Mouse (Mus musculus): ENCODE measurements around the gene Tcf7l1. TPM values are rescaled to one million over a fixed set of nuclear protein-coding genes. Genes with fewer than 3 reads are reported as not detected.

Tcf7l1 gene
- polyA plus RNA-seq, 1 experiment from 2014 or later = 48.8 TPM

- Histone ChIP-seq H3K4me1 (ENCODE audit: control insufficient read depth, insufficient read depth, low read length) (peaks cover 78% of the 10 kb centered on the region), H3K4me3 (ENCODE audit: low read length) (no peak overlapping the region), H3K36me3 (ENCODE audit: control insufficient read depth, insufficient read depth, low read length) (no peaks in the 10 kb centered on the region), H3K27ac (ENCODE audit: low read depth, low read length) (no peak overlapping the region), H3K27me3 (ENCODE audit: control insufficient read depth, insufficient read depth, low read length) (no peaks in the 10 kb centered on the region), H3K9me3 (ENCODE audit: control insufficient read depth, low read length) (no peaks in the 10 kb centered on the region), H3K9ac (ENCODE audit: low read depth, low read length) (no peak overlapping the region), H3K4me2 (replicated peaks; ENCODE audit: low read depth, low read length) (no peak overlapping the region)
- ATAC-seq (ENCODE audit: low FRiP score, low TSS enrichment) = no peak
- 37% methylated on average over 12 of the region's 12 CpGs for WGBS
Measured at GRCm38 (mm10) chr6:72745781-72746180, 43.3 kb downstream of the Tcf7l1 start.

DNA sequence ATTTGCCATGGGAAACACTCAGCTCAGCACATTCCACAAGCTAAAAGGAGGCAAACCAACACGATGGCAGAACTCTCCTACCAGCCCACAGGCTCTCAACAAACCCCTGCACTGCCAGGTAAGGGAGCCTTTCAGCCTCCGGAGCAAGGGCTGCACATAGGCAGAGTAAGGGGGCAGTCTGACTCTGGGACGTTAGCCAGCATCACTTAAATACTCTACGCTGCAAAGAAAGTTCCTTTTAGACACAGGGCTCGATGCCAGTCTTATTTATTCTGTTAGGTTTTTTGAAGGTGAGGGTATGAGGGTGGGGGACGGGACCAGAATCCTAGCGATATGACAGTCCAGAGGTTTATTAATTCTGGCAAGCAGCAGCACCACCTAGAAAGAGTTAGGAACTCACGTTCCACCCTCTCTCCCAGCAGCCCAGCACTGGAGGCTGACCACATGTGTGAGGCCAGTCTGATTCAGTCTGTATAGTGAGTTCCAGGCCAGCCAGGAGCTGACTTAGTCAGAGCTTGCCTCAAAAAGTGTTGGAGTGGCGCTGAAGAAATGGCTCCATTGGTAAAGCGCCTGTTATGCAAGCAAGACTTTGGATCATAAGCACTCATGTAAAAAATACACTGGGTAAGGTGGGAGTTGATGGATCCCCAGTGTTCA lies 44.8 kb downstream of the Tcf7l1 start:
- H3K36me3 ChIP-seq (ENCODE audit: control insufficient read depth, insufficient read depth, low read length) = no peaks in the 10 kb centered on the region
- ATAC-seq (ENCODE audit: low FRiP score, low TSS enrichment) = no peak
- no peak overlapping the region for H3K4me3 ChIP-seq (ENCODE audit: low read length)
- no peak overlapping the region for H3K9ac ChIP-seq (ENCODE audit: low read depth, low read length)
- no peaks in the 10 kb centered on the region for H3K9me3 ChIP-seq (ENCODE audit: control insufficient read depth, low read length)
- H3K4me1 ChIP-seq (ENCODE audit: control insufficient read depth, insufficient read depth, low read length) = peaks cover 76% of the 10 kb centered on the region
- 72% methylated on average over 10 of the region's 10 CpGs for WGBS
- H3K27ac ChIP-seq (ENCODE audit: low read depth, low read length) = peak overlapping the region; percentile 25
- H3K4me2 ChIP-seq (replicated peaks; ENCODE audit: low read depth, low read length) = no peak overlapping the region
- no peaks in the 10 kb centered on the region for H3K27me3 ChIP-seq (ENCODE audit: control insufficient read depth, insufficient read depth, low read length)

DNA sequence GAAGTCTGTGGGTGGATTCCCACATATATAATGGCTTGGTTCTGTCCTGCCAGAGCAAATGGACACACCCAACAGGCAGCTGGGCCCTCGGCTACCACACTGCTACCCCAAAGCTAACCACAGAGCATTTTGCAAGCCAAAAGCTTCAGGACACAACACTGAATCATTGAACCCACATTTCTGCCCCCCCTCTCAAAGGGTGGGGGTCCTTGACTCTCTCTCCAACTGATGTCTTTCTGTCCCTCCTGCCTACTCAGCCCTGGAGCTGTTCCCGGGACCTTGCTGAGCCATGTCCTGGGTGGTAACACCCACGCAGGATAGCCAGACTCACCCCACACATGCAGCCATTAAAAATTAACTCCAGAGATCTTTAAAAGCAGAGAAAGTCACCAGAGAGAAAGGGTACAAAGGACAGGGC lies 45.4 kb downstream of the Tcf7l1 start:
- Histone ChIP-seq H3K4me2 (replicated peaks; ENCODE audit: low read depth, low read length) (no peak overlapping the region), H3K9me3 (ENCODE audit: control insufficient read depth, low read length) (no peaks in the 10 kb centered on the region), H3K4me1 (ENCODE audit: control insufficient read depth, insufficient read depth, low read length) (peaks cover 69% of the 10 kb centered on the region), H3K27ac (ENCODE audit: low read depth, low read length) (peak overlapping the region; percentile 25; the same call in 1 of the 2 replicates), H3K36me3 (ENCODE audit: control insufficient read depth, insufficient read depth, low read length) (no peaks in the 10 kb centered on the region), H3K4me3 (ENCODE audit: low read length) (no peak overlapping the region), H3K27me3 (ENCODE audit: control insufficient read depth, insufficient read depth, low read length) (no peaks in the 10 kb centered on the region), H3K9ac (ENCODE audit: low read depth, low read length) (no peak overlapping the region)
- 28% methylated on average over 3 of the region's 3 CpGs for WGBS
- ATAC-seq (ENCODE audit: low FRiP score, low TSS enrichment) = no peak

DNA sequence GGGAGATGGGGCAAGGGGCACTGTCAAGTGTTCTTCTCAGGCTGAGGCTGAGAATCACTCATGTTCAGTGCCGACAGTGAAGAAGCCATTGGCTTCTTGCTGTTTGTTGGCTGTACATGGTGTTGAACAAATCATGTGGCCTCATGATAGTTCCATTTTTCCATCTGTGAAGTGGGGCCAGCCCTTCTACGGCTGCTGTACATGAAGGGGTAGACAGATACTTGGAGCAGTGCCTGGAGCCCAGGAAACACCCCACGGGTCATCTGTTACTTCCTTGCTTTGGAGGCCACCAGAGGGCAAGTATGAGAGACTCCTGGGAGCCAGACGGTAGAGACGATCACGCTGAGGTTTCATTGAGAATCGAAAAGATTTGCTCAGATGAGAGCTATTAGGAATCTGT lies 46.7 kb downstream of the Tcf7l1 start:
- Histone ChIP-seq H3K27ac (ENCODE audit: low read depth, low read length) (no peak overlapping the region), H3K9ac (ENCODE audit: low read depth, low read length) (no peak overlapping the region), H3K4me2 (replicated peaks; ENCODE audit: low read depth, low read length) (no peak overlapping the region), H3K36me3 (ENCODE audit: control insufficient read depth, insufficient read depth, low read length) (no peaks in the 10 kb centered on the region), H3K9me3 (ENCODE audit: control insufficient read depth, low read length) (no peaks in the 10 kb centered on the region), H3K4me1 (ENCODE audit: control insufficient read depth, insufficient read depth, low read length) (peaks cover 58% of the 10 kb centered on the region), H3K27me3 (ENCODE audit: control insufficient read depth, insufficient read depth, low read length) (no peaks in the 10 kb centered on the region), H3K4me3 (ENCODE audit: low read length) (no peak overlapping the region)
- no peak for ATAC-seq (ENCODE audit: low FRiP score, low TSS enrichment)
- 69% methylated on average over 7 of the region's 7 CpGs for WGBS

- Histone ChIP-seq H3K4me1 (ENCODE audit: control insufficient read depth, insufficient read depth, low read length) (peaks cover 44% of the 10 kb centered on the region), H3K9ac (ENCODE audit: low read depth, low read length) (no peak overlapping the region), H3K27me3 (ENCODE audit: control insufficient read depth, insufficient read depth, low read length) (no peaks in the 10 kb centered on the region), H3K27ac (ENCODE audit: low read depth, low read length) (peak overlapping the region; percentile 47; the same call in 1 of the 2 replicates), H3K4me3 (ENCODE audit: low read length) (no peak overlapping the region), H3K4me2 (replicated peaks; ENCODE audit: low read depth, low read length) (peak overlapping the region; percentile 15; the same call in 1 of the 2 replicates), H3K36me3 (ENCODE audit: control insufficient read depth, insufficient read depth, low read length) (no peaks in the 10 kb centered on the region), H3K9me3 (ENCODE audit: control insufficient read depth, low read length) (no peaks in the 10 kb centered on the region)
- WGBS = 57% methylated on average over 20 of the region's 20 CpGs
- ATAC-seq (ENCODE audit: low FRiP score, low TSS enrichment) = peak; percentile 48
Measured at GRCm38 (mm10) chr6:72740596-72741421, 48.2 kb downstream of the Tcf7l1 start.

DNA sequence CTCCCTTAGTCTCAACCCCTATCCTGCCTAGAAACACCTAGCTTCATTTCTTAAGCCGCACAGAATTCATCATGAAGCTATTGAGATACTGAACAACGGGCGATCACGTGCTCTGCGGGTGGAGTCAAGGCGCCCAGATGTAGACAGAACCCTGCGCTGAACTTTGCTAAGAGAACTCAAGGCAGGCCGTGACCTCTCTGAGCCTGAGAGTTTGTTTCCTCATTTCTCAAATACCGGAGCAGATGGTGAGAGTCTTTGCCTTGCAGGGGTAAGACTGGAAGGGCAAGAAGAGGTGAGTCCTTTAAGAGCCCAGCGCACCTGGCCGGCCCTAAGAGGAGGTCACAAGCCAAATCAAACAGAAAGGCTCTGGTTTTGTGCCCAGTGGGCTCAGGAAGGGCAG lies 52.2 kb downstream of the Tcf7l1 start:
- no peak overlapping the region for H3K27ac ChIP-seq (ENCODE audit: low read depth, low read length)
- H3K36me3 ChIP-seq (ENCODE audit: control insufficient read depth, insufficient read depth, low read length) = no peaks in the 10 kb centered on the region
- H3K4me3 ChIP-seq (ENCODE audit: low read length) = no peak overlapping the region
- peaks cover 20% of the 10 kb centered on the region for H3K4me1 ChIP-seq (ENCODE audit: control insufficient read depth, insufficient read depth, low read length)
- H3K4me2 ChIP-seq (replicated peaks; ENCODE audit: low read depth, low read length) = no peak overlapping the region
- H3K27me3 ChIP-seq (ENCODE audit: control insufficient read depth, insufficient read depth, low read length) = no peaks in the 10 kb centered on the region
- no peaks in the 10 kb centered on the region for H3K9me3 ChIP-seq (ENCODE audit: control insufficient read depth, low read length)
- H3K9ac ChIP-seq (ENCODE audit: low read depth, low read length) = no peak overlapping the region
- WGBS = 90% methylated on average over 11 of the region's 11 CpGs
- no peak for ATAC-seq (ENCODE audit: low FRiP score, low TSS enrichment)

- 25% methylated on average over 12 of the region's 12 CpGs for WGBS
- Histone ChIP-seq H3K27me3 (ENCODE audit: control insufficient read depth, insufficient read depth, low read length) (no peaks in the 10 kb centered on the region), H3K9ac (ENCODE audit: low read depth, low read length) (no peak overlapping the region), H3K4me2 (replicated peaks; ENCODE audit: low read depth, low read length) (no peak overlapping the region), H3K36me3 (ENCODE audit: control insufficient read depth, insufficient read depth, low read length) (no peaks in the 10 kb centered on the region), H3K27ac (ENCODE audit: low read depth, low read length) (no peak overlapping the region), H3K4me1 (ENCODE audit: control insufficient read depth, insufficient read depth, low read length) (peaks cover 19% of the 10 kb centered on the region), H3K4me3 (ENCODE audit: low read length) (no peak overlapping the region), H3K9me3 (ENCODE audit: control insufficient read depth, low read length) (no peaks in the 10 kb centered on the region)
- ATAC-seq (ENCODE audit: low FRiP score, low TSS enrichment) = no peak
Measured at GRCm38 (mm10) chr6:72735206-72735605, 53.8 kb downstream of the Tcf7l1 start.

DNA sequence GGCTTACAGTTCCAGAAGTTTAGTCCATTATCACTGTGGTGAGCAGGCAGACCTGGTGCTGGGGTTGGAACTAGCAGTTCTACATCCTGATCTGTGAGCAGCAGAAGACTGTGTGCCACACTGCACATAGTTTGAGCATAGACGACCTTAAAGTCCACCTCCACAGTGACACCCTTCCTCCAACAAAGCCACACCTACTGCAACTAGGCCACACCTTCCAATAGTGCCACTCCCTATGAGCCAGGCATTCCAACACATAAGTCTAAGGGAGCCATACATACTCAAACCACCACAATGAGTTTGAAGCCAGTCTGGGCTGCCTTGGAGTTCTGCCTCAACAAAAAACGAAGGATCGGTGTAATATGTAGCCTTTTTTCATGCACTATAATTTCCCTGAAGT lies 55.7 kb downstream of the Tcf7l1 start:
- Histone ChIP-seq H3K36me3 (ENCODE audit: control insufficient read depth, insufficient read depth, low read length) (no peaks in the 10 kb centered on the region), H3K27me3 (ENCODE audit: control insufficient read depth, insufficient read depth, low read length) (no peaks in the 10 kb centered on the region), H3K4me1 (ENCODE audit: control insufficient read depth, insufficient read depth, low read length) (peaks cover 26% of the 10 kb centered on the region), H3K4me2 (replicated peaks; ENCODE audit: low read depth, low read length) (no peak overlapping the region), H3K9me3 (ENCODE audit: control insufficient read depth, low read length) (no peaks in the 10 kb centered on the region), H3K4me3 (ENCODE audit: low read length) (no peak overlapping the region), H3K27ac (ENCODE audit: low read depth, low read length) (no peak overlapping the region), H3K9ac (ENCODE audit: low read depth, low read length) (no peak overlapping the region)
- whole genome bisulfite sequencing = 95% methylated on average over 3 of the region's 3 CpGs
- ATAC-seq (ENCODE audit: low FRiP score, low TSS enrichment) = no peak

DNA sequence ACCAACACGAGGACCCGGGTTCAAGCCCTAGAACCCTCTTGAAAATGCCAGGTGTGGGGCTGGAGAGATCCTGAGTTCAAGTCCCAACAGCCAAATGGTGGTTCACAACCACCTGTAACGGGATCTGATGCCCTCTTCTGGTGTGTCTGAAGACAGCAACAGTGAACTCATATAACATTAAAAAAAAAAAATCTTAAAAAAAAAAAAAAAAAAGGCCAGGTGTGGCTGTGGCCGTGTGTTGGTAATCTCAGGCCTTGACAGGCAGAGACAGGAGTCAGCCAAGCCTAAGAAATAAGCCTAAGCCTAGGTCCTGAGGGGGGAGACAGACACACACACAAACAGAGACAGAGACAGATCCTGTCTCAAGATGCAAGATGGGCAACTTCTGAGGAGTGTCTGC lies 56.9 kb downstream of the Tcf7l1 start:
- Histone ChIP-seq H3K27me3 (ENCODE audit: control insufficient read depth, insufficient read depth, low read length) (no peaks in the 10 kb centered on the region), H3K27ac (ENCODE audit: low read depth, low read length) (no peak overlapping the region), H3K4me2 (replicated peaks; ENCODE audit: low read depth, low read length) (no peak overlapping the region), H3K4me1 (ENCODE audit: control insufficient read depth, insufficient read depth, low read length) (peaks cover 32% of the 10 kb centered on the region), H3K4me3 (ENCODE audit: low read length) (no peak overlapping the region), H3K9me3 (ENCODE audit: control insufficient read depth, low read length) (no peaks in the 10 kb centered on the region), H3K36me3 (ENCODE audit: control insufficient read depth, insufficient read depth, low read length) (no peaks in the 10 kb centered on the region), H3K9ac (ENCODE audit: low read depth, low read length) (no peak overlapping the region)
- 85% methylated on average over 4 of the region's 4 CpGs for WGBS
- no peak for ATAC-seq (ENCODE audit: low FRiP score, low TSS enrichment)

Data from kidney, embryonic 14.5 days (tissue).